Mouse (Mus musculus) limb, embryonic 13.5 days (tissue): ENCODE results near the gene Slit1. TPM values are rescaled to one million over a fixed set of nuclear protein-coding genes. Genes with fewer than 3 reads are reported as not detected.

Experiments used
- ATAC-seq: fragments of 200-750 bp; cut with Nextera tagmentation; 2 replicates; pipeline ENCODE4 v1.8.0; 2017; ENCODE audit warnings: low read depth, moderate number of reproducible peaks, moderate TSS enrichment; ENCODE audit not compliant: low FRiP score
- H3K27ac ChIP-seq: fragments of 300-500 bp; sonication (generic); 2 replicates; pipeline ENCODE4 v1.5.1; 2015; ENCODE audit warnings: inconsistent platforms, mild to moderate bottlenecking, moderate library complexity
- H3K27me3 ChIP-seq: fragments of 300-500 bp; sonication (generic); 2 replicates; pipeline ENCODE4 v1.6.1; 2015; ENCODE audit warnings: mild to moderate bottlenecking, inconsistent platforms
- H3K36me3 ChIP-seq: fragments of 300-500 bp; sonication (generic); 2 replicates; pipeline ENCODE4 v1.6.1; 2015; ENCODE audit warnings: inconsistent platforms, mild to moderate bottlenecking, moderate library complexity
- H3K4me1 ChIP-seq: fragments of 300-500 bp; sonication (generic); 2 replicates; pipeline ENCODE4 v1.6.1; 2015; ENCODE audit warnings: inconsistent platforms
- H3K4me2 ChIP-seq: fragments of 300-500 bp; sonication (generic); replicated peaks from 2 replicates; pipeline ENCODE4 v1.6.1; 2015; ENCODE audit warnings: inconsistent platforms, mild to moderate bottlenecking, moderate library complexity
- H3K4me3 ChIP-seq: fragments of 300-500 bp; sonication (generic); 2 replicates; pipeline ENCODE4 v1.5.1; 2015; ENCODE audit warnings: moderate library complexity, mild to moderate bottlenecking, inconsistent platforms
- H3K9ac ChIP-seq: fragments of 300-500 bp; sonication (generic); 2 replicates; pipeline ENCODE4 v1.6.1; 2015; ENCODE audit warnings: mild to moderate bottlenecking, inconsistent platforms
- H3K9me3 ChIP-seq: fragments of 300-500 bp; sonication (generic); 2 replicates; pipeline ENCODE4 v1.6.1; 2016; ENCODE audit warnings: inconsistent platforms
- WGBS: fragments of 180-500 bp; shearing (Covaris S2); methylation state at CpG from one replicate; pipeline ENCODE4 v1.1.7; 2015; 5-methylcytosine and 5-hydroxymethylcytosine counted together
- microRNA-seq: library from miRNA; unstranded; fragments of <30 nt; microRNA quantifications from one replicate; pipeline ENCODE4, GENCODE M21; 2016
- polyA plus RNA-seq: library from polyadenylated mRNA; unstranded; fragments of >200 nt; fragmentation: Nextera tagmentation; extraction: Ambion mirVana; gene quantifications from 2 replicates; pipeline ENCODE4 v1.2.1, GENCODE M21; 2015

Gene Slit1
- polyA plus RNA-seq, 1 experiment from 2014 or later: 0.32 TPM

DNA sequence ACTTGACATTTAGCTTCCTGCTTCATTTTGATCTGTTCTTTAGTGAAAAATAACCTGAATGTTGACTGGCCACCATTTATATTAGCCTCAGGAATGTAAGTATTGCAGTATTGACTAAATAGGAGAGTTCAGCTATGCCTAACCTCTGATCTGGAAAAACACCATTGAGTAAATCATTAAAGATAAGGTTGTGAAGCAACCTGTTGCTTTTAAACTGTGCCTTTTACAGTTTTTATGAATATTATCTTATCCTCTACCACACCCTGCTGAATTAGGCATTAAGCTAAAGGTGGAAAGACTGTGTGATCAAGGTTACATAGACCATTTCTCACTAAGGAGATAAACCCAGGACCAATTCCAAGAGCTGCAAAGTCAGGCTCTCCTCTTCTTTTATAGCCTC lies 165.9 kb downstream of the Slit1 start:
- H3K27ac ChIP-seq: no peak overlapping the region
- peaks cover 12% of the 10 kb centered on the region for H3K36me3 ChIP-seq
- H3K4me2 ChIP-seq: no peak overlapping the region
- H3K4me3 ChIP-seq: no peak overlapping the region
- no peaks in the 10 kb centered on the region for H3K4me1 ChIP-seq
- no peak overlapping the region for H3K9ac ChIP-seq
- no peaks in the 10 kb centered on the region for H3K27me3 ChIP-seq
- no peak for ATAC-seq
- H3K9me3 ChIP-seq: no peaks in the 10 kb centered on the region

DNA sequence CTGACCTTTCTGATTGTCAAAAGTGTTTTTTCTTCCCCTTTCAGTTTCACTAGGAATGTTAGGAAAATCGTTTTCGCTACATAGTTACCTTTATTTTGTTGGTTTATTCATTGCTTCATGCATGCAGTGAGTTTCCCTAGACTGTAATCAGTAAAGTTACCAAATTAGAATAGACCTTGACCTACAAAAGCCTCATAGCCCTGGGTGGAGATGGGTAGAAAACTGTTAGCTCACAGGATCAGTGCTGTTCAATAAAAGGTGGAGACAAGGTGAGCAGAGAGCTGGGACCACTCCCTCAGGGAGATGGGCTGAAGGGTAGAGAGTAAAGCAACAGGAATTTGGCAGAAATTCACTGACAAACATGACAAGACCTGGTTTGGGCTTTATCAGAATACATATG lies 169.8 kb downstream of the Slit1 start:
- WGBS: 89% methylated on average over 2 of the region's 2 CpGs

DNA sequence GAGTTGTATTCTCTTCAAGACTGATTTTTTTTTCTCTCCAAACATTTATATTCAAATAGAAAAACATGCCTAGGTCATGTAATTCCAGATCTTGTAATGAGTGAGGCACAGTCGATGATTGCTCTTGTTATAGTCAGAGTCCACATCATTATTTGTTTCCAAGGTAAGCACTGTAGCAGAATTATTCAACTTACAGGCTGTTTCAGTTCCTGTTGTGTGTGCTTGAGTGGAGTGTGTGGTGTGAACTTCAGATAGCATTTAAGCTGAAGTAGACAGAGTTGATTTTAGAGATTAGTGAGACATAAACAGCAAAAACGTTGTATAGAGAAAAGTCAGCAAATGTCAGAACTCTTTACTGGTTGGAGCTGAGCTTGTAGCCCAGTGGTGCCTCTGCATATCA lies 174.7 kb downstream of the Slit1 start:
- Histone ChIP-seq H3K9ac (no peak overlapping the region), H3K4me3 (no peak overlapping the region), H3K27me3 (no peaks in the 10 kb centered on the region), H3K9me3 (no peaks in the 10 kb centered on the region), H3K27ac (no peak overlapping the region), H3K4me2 (no peak overlapping the region), H3K36me3 (no peaks in the 10 kb centered on the region), H3K4me1 (no peaks in the 10 kb centered on the region)
- ATAC-seq: no peak
- WGBS: 73% methylated on average over 2 of the region's 2 CpGs

More for the DNA sequence above, 169.8 kb downstream of the Slit1 start:
- H3K9me3 ChIP-seq: no peaks in the 10 kb centered on the region
- no peaks in the 10 kb centered on the region for H3K27me3 ChIP-seq
- no peak overlapping the region for H3K4me3 ChIP-seq
- no peak for ATAC-seq
- H3K27ac ChIP-seq: no peak overlapping the region
- H3K4me1 ChIP-seq: no peaks in the 10 kb centered on the region
- H3K9ac ChIP-seq: no peak overlapping the region
- no peak overlapping the region for H3K4me2 ChIP-seq
- no peaks in the 10 kb centered on the region for H3K36me3 ChIP-seq

DNA sequence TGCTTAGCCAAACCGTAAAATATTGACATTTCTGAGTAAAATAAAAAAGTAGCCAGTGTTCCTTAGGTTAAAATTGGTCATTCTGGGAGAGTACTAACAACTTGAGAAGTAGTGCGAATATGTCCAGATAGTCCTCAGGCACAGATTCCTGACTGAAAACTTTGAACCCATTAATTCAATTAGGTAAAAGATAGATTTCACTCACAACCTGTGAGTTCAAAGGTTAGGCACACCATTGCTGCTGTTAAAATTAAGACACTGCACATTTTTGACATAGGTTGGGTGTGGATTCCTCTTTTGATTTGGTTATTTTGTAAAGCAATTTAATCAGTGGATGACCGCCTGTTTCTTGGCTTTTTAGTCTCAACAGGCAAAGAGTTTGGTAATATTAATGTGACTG lies 182.6 kb downstream of the Slit1 start:
- no peak overlapping the region for H3K9ac ChIP-seq
- no peaks in the 10 kb centered on the region for H3K27me3 ChIP-seq
- no peak overlapping the region for H3K4me3 ChIP-seq
- 90% methylated on average over 3 of the region's 3 CpGs for WGBS
- H3K4me1 ChIP-seq: peaks cover 13% of the 10 kb centered on the region; the same call in 1 of the 2 replicates
- peaks cover 29% of the 10 kb centered on the region for H3K36me3 ChIP-seq
- no peak overlapping the region for H3K27ac ChIP-seq
- ATAC-seq: no peak
- H3K9me3 ChIP-seq: no peaks in the 10 kb centered on the region
- H3K4me2 ChIP-seq: no peak overlapping the region

DNA sequence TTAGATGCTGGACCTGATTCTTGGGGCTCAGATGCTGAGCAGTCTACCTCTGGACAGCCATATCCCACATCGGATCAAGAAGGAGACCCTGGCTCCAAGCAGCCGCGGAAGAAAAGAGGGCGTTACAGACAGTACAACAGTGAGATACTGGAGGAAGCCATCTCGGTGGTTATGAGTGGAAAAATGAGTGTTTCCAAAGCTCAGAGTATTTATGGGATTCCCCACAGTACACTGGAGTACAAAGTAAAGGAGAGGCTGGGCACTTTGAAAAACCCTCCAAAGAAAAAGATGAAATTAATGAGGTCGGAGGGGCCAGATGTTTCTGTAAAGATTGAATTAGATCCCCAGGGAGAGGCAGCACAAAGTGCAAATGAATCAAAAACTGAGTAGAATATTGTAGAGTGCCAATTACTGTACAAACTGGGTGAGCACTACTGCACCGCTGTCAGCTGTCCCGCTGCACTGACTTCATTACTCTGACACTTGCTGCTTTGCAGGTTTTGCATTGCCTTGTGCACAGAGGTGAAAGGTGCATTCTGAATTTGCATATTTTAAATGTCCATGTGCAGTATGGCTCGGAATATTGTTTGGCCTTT lies 184.5 kb downstream of the Slit1 start:
- no peaks in the 10 kb centered on the region for H3K27me3 ChIP-seq
- WGBS: 85% methylated on average over 9 of the region's 9 CpGs
- no peak overlapping the region for H3K9ac ChIP-seq
- no peaks in the 10 kb centered on the region for H3K9me3 ChIP-seq
- H3K4me3 ChIP-seq: no peak overlapping the region
- peaks cover 13% of the 10 kb centered on the region; the same call in 1 of the 2 replicates for H3K4me1 ChIP-seq
- no peak overlapping the region for H3K4me2 ChIP-seq
- H3K36me3 ChIP-seq: peaks cover 33% of the 10 kb centered on the region
- no peak for ATAC-seq
- H3K27ac ChIP-seq: no peak overlapping the region

DNA sequence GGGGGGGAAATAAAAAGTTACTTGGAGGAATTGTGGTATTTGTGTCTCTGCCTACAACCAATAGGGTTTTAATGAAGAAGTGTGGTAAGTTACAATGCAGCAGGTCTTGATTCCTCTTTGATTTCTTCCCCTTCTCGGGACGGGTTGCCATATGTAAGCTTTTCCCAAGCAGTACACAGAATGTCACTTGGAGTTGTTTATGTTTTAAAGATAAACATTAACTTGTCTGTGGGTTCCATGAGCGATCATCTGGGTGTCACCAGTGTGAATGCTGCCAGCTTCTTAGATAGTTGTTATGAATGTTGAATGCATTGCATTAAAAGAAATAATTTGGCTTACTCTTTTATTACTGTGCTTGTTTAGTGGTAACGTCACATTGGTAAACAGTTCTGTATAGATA lies 186.0 kb downstream of the Slit1 start:
- 95% methylated on average over 4 of the region's 4 CpGs for WGBS
- ATAC-seq: no peak
- H3K9me3 ChIP-seq: no peaks in the 10 kb centered on the region

DNA sequence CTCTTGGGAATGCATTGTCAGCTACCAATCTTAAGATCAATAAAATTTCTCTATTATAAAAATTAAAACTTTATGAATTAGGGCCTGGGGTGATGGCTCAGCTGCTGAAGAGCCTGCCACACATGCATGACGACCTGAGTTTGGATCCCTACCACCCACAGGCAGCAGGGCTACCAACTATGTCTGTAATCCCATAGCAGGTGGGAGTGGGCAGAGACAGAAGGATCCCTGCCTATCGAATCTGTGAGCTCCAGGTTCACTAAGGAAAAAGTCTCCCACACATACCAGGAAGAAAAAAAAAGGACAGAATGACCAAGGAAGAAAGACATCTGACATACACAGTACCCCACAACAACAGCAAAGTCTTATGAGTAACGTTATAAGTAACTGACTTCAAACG lies 186.5 kb downstream of the Slit1 start:
- peaks cover 9% of the 10 kb centered on the region; the same call in 1 of the 2 replicates for H3K4me1 ChIP-seq
- ATAC-seq: no peak
- no peak overlapping the region for H3K4me2 ChIP-seq
- 80% methylated on average over 4 of the region's 4 CpGs for WGBS
- H3K9me3 ChIP-seq: no peaks in the 10 kb centered on the region
- H3K4me3 ChIP-seq: no peak overlapping the region
- no peak overlapping the region for H3K27ac ChIP-seq
- no peak overlapping the region for H3K9ac ChIP-seq
- H3K36me3 ChIP-seq: peaks cover 39% of the 10 kb centered on the region
- H3K27me3 ChIP-seq: no peaks in the 10 kb centered on the region

More for the DNA sequence above, 186.0 kb downstream of the Slit1 start:
- Histone ChIP-seq H3K27ac (no peak overlapping the region), H3K27me3 (no peaks in the 10 kb centered on the region), H3K4me2 (no peak overlapping the region), H3K4me1 (peaks cover 9% of the 10 kb centered on the region; the same call in 1 of the 2 replicates), H3K36me3 (peaks cover 37% of the 10 kb centered on the region), H3K9ac (no peak overlapping the region), H3K4me3 (no peak overlapping the region)

Small RNA genes lying within 50 kb of the gene (microRNA-seq; reads per million reads assigned to microRNA genes)
- not detected for gene Mir8091

Other genes with a start within 250 kb of the Slit1 start
- gene Gm340, start 161.3 kb downstream of the Slit1 start, polyA plus RNA-seq: 1.8 and 2.2 TPM in 2 replicates
- gene Arhgap19, start 58.4 kb upstream of the Slit1 start, polyA plus RNA-seq: 21.6 and 23.1 TPM in 2 replicates
- 6.0 and 6.1 TPM in 2 replicates for gene Frat1, start 86.3 kb upstream of the Slit1 start, polyA plus RNA-seq
- gene Frat2, start 104.5 kb upstream of the Slit1 start, polyA plus RNA-seq: 2.8 and 3.1 TPM in 2 replicates
- 17.4 and 19.6 TPM in 2 replicates for gene Rrp12, start 152.5 kb upstream of the Slit1 start, polyA plus RNA-seq
- 559 and 595 TPM in 2 replicates for gene Pgam1, start 168.3 kb upstream of the Slit1 start, polyA plus RNA-seq
- 82.5 and 86.4 TPM in 2 replicates for gene Exosc1, start 189.8 kb upstream of the Slit1 start, polyA plus RNA-seq
- 98.7 and 99.3 TPM in 2 replicates for gene Zdhhc16, start 189.8 kb upstream of the Slit1 start, polyA plus RNA-seq
- 40.1 and 43.9 TPM in 2 replicates for gene Mms19, start 237.5 kb upstream of the Slit1 start, polyA plus RNA-seq
- 23.4 and 23.8 TPM in 2 replicates for gene Ubtd1, start 238.1 kb upstream of the Slit1 start, polyA plus RNA-seq